Mouse (Mus musculus): ENCODE results near the gene Gga1.
A peak's percentile ranks its signal among the peaks of the same experiment; 100 is the strongest.

The Gga1 gene

DNA sequence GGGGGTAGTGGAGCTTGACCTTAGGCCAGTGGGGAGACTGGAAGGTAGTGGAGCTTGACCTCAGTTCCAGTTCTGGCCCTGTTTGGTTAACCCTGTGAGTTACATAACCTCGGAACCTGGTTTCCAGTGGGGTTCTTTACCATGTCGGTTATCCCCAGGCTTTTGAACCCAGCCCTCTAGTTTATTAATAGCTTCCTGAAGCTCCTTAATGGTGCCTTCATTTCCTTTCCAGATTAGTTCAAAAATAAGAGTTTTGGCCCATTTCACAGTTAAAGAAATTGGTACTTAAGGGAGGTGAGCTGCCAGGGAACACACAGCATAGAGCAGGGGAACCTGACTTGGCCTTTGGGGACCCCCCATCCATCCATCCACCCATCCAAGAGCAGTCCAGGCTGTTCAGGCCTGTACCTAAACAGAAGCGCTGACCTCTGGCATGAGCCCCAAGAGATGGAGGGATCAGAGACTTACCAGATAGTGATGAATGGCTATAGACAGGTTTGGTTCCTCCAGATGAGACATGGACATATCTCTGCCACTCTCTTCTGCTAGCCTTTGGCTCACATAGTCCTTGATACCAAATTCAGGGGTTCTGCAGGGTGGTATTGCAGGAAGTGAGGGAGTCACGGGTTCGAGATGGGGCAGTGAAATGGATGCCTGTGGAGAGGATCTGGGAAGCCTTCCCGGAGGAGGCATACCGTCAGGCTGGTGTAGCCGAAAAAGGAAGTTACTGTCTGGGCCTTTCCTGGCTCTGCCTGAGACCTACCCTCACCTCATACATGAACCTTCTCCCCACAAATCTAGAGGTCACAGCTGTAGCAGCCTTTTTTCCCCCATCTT lies 38.1 kb downstream of the Gga1 start:
- DNase-seq, result no peak

DNA sequence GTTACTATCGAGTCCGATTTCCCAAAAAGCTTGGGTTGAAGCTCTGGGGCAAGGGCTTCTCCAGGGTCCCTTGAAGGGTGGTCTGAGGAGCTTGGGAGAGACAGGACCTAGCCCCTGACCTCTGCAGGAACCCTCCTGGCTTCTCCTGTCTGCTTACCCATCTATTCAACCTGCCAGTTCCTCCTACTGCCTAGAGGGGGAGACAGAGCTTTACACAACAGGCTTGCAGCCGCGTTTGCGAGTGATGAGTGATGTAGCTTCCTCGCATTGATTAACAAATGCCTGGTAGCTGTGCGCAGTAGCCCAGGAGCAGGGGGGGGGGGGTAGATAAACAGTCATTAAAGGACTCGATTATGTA lies 38.6 kb downstream of the Gga1 start:
- DNase-seq, result peak; percentile 61 to 72

DNA sequence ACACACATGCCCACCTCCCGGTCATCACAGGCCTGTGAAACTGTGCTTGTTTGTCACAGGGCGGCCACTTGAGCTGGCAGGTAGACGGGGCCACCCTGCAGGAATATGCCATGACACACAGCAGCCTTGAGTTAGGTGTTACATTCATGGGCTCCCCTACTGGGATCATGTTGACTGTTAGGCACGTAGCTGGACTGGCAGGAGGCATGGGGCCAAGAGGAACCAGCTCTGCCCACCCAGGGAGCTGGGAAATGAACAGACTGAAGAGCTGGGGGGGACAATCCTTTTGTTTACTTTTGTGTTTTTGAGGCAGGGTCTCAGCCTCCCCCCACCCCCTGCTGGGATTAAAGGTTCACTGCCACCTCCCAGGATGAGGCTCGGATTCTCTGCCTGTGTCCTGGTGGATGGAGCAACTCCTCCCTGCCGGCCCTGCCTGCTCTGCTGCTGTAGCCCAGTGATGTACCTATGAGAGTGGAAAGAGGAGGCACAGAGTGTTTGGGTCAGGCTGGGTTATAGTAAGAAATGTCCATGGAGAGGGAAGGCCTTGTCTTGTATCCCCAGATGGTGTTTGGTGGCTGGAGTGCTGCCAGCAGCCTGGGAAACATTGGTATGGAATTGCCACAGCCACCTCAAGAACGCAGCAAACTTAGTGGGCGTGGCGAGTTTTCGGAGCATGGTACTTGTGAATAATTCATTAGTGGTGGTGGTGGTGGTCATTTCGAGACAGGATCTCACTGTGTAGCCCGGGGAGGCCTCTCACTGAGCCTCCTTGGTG lies 39.2 kb downstream of the Gga1 start:
- DNase-seq, result no peak

- DNase-seq, result no peak
Observed at GRCm38 (mm10) chr15:78918126-78918525, 41.1 kb downstream of the Gga1 start.

GRCm38 (mm10) chr15:78919914-78920313 lies 42.9 kb downstream of the Gga1 start:
- DNase-seq, result no peak

DNA sequence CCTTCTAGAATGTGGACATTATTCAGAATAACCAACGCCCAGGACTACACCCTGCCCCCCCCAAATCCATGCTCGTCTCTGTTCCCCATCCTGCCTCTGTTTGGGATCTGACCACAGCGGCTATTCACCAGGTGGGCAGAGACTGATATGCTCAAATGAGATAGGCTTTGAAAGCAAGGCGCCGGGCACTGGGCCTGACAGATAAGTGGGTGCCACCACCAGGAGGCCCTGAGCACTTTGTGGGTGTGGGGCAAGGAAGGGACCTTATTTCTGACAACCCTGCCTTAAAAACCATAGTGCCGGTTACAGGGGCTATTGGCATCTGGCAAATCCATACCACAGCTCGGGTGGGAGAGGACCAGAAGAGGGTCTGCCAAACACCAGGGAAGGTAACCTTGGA lies 45.7 kb downstream of the Gga1 start:
- no peak for DNase-seq

GRCm38 (mm10) chr15:78923585-78923984 lies 46.6 kb downstream of the Gga1 start:
- peak; percentile 76 to 85 for DNase-seq

DNA sequence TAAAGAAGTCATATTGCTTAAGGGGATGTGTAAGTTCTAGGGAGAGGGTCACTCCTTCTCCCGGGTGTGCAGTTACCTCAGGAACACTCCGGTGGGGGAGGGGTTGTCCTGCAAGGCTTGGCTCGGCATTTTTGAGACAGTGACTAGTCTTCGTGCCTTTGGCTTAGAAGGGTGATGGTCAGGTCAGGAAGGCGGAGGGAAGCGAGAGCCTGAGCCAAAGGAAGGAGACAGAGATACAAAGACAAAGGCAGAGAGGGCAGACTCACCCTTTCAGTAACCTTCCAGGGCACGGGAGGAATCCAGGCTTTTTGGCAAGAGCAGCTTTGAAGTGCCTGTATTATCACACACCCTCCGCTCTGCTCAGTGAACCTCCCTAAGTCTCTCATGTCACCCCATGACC lies 48.1 kb downstream of the Gga1 start:
- no peak for DNase-seq

DNA sequence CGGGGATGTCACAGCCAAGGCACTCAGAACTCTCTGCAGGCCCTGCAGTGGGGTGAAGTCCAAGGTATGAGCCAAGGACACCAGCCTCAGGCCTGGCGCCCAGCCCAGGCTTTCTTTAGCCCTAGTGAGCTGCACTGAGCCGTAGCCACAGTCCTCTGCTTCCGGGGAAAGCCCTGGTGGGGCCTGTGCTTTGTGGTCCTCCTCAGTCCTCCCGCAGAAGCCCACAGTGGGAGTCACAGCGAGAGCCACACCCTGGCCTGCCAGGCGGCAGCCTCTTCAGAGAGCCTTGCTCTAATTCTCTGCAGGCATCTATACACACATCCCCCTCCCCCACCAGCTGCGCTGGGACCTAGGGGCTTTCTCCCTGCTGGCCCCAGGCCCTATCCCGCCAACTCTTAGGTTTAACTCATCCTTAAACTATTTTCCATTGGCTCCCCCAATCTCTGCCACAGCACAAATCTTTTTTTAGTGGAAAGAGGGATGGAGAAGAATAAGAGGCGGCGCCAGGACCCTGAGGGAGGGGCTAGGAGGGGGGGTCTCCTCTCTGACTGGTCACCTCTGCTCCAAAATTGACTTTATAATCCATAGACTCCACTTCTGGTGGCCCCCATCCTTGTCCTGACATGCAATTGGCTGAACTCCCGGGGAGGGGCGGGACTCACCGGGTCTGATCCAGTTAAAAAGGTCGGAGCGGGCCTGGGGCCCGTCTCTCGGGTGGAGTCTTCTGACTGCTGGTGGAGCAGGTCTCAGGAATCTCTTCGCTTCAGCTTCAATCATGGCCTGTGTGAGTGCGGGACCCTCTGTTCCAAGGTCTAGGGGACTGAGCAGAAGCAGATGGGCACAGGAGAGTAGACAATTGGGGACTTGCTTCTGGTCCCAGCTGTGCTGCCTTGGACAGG lies 49.3 kb downstream of the Gga1 start, which contains the start of gene Lgals1:
Lgals1 (plus strand) TSS at position 705 of the 899 bp plus-strand sequence.
- DNase-seq, result peak; percentile 75 to 85

GRCm38 (mm10) chr15:78927021-78927787 lies 50.2 kb downstream of the Gga1 start:
- DNase-seq, result peak; percentile 44 to 53

DNA sequence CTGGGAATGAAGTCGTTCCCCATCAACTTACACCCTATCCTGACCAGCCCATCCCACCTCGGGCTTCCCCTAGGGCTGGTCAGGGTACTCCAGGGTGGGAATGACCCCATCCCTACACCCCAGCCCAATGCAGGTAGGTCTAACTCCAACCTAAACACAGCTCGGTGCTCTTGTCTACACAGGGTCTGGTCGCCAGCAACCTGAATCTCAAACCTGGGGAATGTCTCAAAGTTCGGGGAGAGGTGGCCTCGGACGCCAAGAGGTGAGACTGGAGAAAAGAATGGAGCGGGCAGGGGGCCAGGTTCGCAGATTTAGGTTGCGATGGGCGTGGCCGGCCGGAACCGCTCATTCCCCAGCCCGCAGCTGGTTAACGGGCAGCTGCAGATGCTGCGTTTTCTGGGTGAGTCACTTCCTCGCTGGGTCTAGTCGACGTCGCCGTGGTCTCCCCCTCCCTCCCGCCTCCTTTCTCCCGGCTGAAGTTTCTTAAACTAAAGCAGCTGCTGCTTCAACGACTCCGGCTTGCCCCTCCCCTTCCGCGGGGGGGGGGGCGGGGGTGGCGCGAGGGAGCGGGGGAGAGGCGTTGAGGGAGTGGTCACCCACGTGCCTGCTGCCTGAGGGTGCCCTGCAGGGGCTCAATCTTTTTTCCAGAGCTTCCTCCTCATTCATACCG lies 50.9 kb downstream of the Gga1 start:
- peak; percentile 88 to 94 for DNase-seq

DNA sequence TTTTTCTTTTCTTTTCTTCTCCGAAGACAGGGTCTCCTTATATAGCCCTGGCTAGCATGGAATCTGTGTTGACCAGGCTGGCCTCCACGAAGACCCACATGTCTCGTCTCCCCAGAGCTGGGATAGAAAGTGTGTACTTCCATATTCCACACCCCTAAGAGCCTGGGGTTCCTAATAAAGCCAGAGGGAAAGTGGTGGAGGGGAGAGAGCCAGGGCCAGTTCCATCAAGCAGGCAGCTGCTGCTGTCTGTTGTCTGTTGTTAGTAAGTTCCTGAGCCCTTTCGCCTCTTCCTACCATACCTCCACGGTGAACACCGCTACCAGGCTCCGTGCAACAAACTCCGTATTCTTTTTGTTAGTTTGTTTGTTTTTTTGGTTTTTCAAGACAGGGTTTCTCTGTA lies 51.5 kb downstream of the Gga1 start:
- no peak for DNase-seq

GRCm38 (mm10) chr15:78930192-78930706 lies 53.3 kb downstream of the Gga1 start:
- no peak for DNase-seq

GRCm38 (mm10) chr15:78930801-78931426 lies 53.9 kb downstream of the Gga1 start:
- DNase-seq, result no peak

GRCm38 (mm10) chr15:78931577-78931976 lies 54.6 kb downstream of the Gga1 start:
- peak; percentile 63 to 72 for DNase-seq

DNA sequence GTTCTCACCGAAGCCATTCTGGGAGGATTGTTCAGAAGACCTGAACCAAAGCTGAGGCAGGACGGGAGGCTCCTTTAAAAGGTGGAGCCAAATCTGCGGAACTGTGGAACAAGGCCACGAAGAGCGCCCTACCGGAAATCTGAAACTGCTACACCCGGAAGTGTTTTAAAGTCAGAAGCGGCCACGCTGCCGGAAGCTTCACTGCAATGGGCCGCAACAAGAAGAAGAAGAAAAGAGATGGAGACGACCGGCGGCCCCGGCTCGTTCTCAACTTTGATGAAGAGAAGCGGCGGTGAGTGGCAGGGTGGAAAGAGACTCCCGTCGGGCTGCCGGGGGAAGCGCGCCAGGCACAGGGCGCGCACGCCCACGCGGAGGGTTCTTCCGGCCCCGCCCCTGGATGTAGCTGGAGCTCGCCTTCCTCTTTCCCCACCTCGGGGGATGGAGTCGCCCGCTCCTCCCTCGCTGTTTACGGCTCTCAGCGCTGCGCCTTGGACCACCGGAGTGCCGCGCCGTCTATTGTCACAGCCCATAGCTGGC lies 57.9 kb downstream of the Gga1 start, which contains the start of gene Nol12:
Nol12 (plus strand) TSS at position 150 of the 537 bp plus-strand sequence.
- peak; percentile 80 to 83 for DNase-seq

DNA sequence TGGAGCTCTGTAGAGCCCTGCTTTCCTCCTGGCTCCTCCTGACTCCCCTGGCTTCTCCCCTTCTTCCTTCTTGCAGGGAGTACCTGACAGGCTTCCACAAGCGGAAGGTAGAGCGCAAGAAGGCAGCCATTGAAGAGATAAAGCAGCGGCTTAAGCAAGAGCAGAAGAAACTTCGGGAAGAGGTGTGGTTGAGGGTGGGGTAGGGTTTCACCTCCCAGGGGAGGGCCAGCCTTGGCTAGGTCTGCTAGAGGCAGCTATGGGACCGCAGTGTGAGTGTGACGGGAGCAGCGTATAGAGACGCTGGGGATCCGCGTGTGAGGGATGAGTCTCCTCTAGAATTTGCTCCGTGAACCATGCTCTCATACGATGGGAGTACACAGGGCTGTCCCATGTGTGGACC lies 59.4 kb downstream of the Gga1 start:
- DNase-seq, result no peak

- no peak for DNase-seq
Observed at GRCm38 (mm10) chr15:78937311-78937710, 60.3 kb downstream of the Gga1 start.

DNA sequence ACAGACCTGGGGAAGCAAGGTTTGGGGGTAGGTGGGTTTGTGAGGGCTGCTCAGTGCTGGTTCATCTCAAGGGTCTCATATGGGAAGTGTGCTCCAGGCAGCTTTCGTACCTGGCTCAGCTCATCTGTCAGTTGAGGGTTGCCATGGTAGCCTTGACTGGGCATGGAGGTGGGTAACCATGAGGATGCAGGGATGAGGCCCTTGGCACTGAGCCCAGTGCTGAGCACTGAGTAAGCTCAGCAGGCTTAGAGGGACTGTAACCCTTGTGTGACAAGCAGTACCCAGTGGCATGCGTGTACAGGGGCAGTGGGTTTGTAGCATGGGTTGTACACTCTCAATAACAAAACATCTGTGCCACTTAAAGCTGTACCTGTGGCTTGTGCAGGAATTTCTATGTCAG lies 61.0 kb downstream of the Gga1 start:
- no peak for DNase-seq

- no peak for DNase-seq
Observed at GRCm38 (mm10) chr15:78940325-78940724, 63.3 kb downstream of the Gga1 start.

Measured in thymus, postnatal 36 days (tissue).